Mouse (Mus musculus): ENCODE results near the gene Frmd4b. TPM values are rescaled to one million over a fixed set of nuclear protein-coding genes. Genes with fewer than 3 reads are reported as not detected.

Frmd4b gene
- polyA plus RNA-seq, 1 experiment from 2014 or later, result 21.5 TPM

GRCm38 (mm10) chr6:97555637-97556036 is 61.7 kb downstream of the Frmd4b start:
- H3K27me3 ChIP-seq, result peaks cover 24% of the 10 kb centered on the region
- POLR2A ChIA-PET, result no interaction called here
- CTCF ChIA-PET, result interaction anchor here (0.9 to 1.0 kb wide), 2 partner anchors 21 to 25 kb away, joined by 3 to 4 read pairs; no protein-coding TSS in a partner anchor
- in situ Hi-C loops (cut with MboI; ENCODE audit: low pct_unique_long_range_greater_than_20kb), result no loop called here
- no peak for ATAC-seq
- DNase-seq (ENCODE audit: low read depth, low spot score), result no peak
- TF ChIP-seq CTCF (IDR thresholded peaks at IDR 0.05), result no peak

GRCm38 (mm10) chr6:97553431-97553830 is 63.9 kb downstream of the Frmd4b start:
- CTCF ChIA-PET, result interaction anchor here (1.1 kb wide), 1 partner anchor 11 kb away, joined by 4 read pairs; no protein-coding TSS in a partner anchor
- no peak for TF ChIP-seq CTCF (IDR thresholded peaks at IDR 0.05)
- in situ Hi-C loops (cut with MboI; ENCODE audit: low pct_unique_long_range_greater_than_20kb), result no loop called here
- DNase-seq (ENCODE audit: low read depth, low spot score) (no peak), ATAC-seq (no peak)
- H3K27me3 ChIP-seq, result peaks cover 18% of the 10 kb centered on the region
- POLR2A ChIA-PET, result no interaction called here

GRCm38 (mm10) chr6:97552573-97552972 is 64.8 kb downstream of the Frmd4b start:
- ChIA-PET POLR2A (no interaction called here), CTCF (interaction anchor here (1.1 kb wide), 1 partner anchor 11 kb away, joined by 4 read pairs; no protein-coding TSS in a partner anchor)
- in situ Hi-C loops (cut with MboI; ENCODE audit: low pct_unique_long_range_greater_than_20kb), result no loop called here
- no peak for TF ChIP-seq CTCF (IDR thresholded peaks at IDR 0.05)
- H3K27me3 ChIP-seq, result peaks cover 21% of the 10 kb centered on the region
- no peak for DNase-seq (ENCODE audit: low read depth, low spot score)
- no peak for ATAC-seq

- no peak for DNase-seq (ENCODE audit: low read depth, low spot score)
- peaks cover 26% of the 10 kb centered on the region for H3K27me3 ChIP-seq
- TF ChIP-seq CTCF (IDR thresholded peaks at IDR 0.05), result no peak
- ChIA-PET POLR2A (no interaction called here), CTCF (no interaction called here)
- in situ Hi-C loops (cut with MboI; ENCODE audit: low pct_unique_long_range_greater_than_20kb), result no loop called here
- no peak for ATAC-seq
Measured at GRCm38 (mm10) chr6:97551884-97552283, 65.5 kb downstream of the Frmd4b start.

GRCm38 (mm10) chr6:97551161-97551560 is 66.2 kb downstream of the Frmd4b start:
- ChIA-PET POLR2A (no interaction called here), CTCF (no interaction called here)
- DNase-seq (ENCODE audit: low read depth, low spot score), result no peak

GRCm38 (mm10) chr6:97540458-97540857 is 76.9 kb downstream of the Frmd4b start:
- ATAC-seq, result no peak
- CTCF ChIA-PET, result interaction anchor here (1.3 kb wide), 1 partner anchor 10 kb away, joined by 3 read pairs; no protein-coding TSS in a partner anchor
- in situ Hi-C loops (cut with MboI; ENCODE audit: low pct_unique_long_range_greater_than_20kb), result no loop called here
- no peak for DNase-seq (ENCODE audit: low read depth, low spot score)
- peaks cover 12% of the 10 kb centered on the region for H3K27me3 ChIP-seq
- POLR2A ChIA-PET, result no interaction called here
- TF ChIP-seq CTCF (IDR thresholded peaks at IDR 0.05), result no peak

More at GRCm38 (mm10) chr6:97551161-97551560, 66.2 kb downstream of the Frmd4b start:
- in situ Hi-C loops (cut with MboI; ENCODE audit: low pct_unique_long_range_greater_than_20kb), result no loop called here
- H3K27me3 ChIP-seq, result peaks cover 31% of the 10 kb centered on the region
- ATAC-seq, result no peak
- TF ChIP-seq CTCF (IDR thresholded peaks at IDR 0.05), result no peak

- DNase-seq (ENCODE audit: low read depth, low spot score) (no peak), ATAC-seq (no peak)
- POLR2A ChIA-PET, result no interaction called here
- in situ Hi-C loops (cut with MboI; ENCODE audit: low pct_unique_long_range_greater_than_20kb), result loop anchor here (10.0 kb wide), 1 partner anchor 199 kb away; no protein-coding TSS in a partner anchor
- H3K27me3 ChIP-seq, result peaks cover 23% of the 10 kb centered on the region
- no peak for TF ChIP-seq CTCF (IDR thresholded peaks at IDR 0.05)
- CTCF ChIA-PET, result no interaction called here
Measured at GRCm38 (mm10) chr6:97535763-97536445, 81.4 kb downstream of the Frmd4b start.

GRCm38 (mm10) chr6:97531043-97531442 is 86.3 kb downstream of the Frmd4b start:
- no peak for DNase-seq (ENCODE audit: low read depth, low spot score)
- in situ Hi-C loops (cut with MboI; ENCODE audit: low pct_unique_long_range_greater_than_20kb), result loop anchor here (10.0 kb wide), 1 partner anchor 204 kb away; no protein-coding TSS in a partner anchor
- no peak for TF ChIP-seq CTCF (IDR thresholded peaks at IDR 0.05)
- ChIA-PET CTCF (interaction anchor here (1.2 to 1.7 kb wide), 3 partner anchors 10 to 280 kb away, joined by 3 to 5 read pairs (median 4); no protein-coding TSS in a partner anchor), POLR2A (interaction anchor here (0.7 kb wide), 1 partner anchor 12 kb away, joined by 4 read pairs; no protein-coding TSS in a partner anchor)
- ATAC-seq, result no peak
- H3K27me3 ChIP-seq, result peaks cover 41% of the 10 kb centered on the region

GRCm38 (mm10) chr6:97528961-97529680 is 88.2 kb downstream of the Frmd4b start:
- ATAC-seq, result no peak

GRCm38 (mm10) chr6:97526092-97526491 is 91.2 kb downstream of the Frmd4b start:
- DNase-seq (ENCODE audit: low read depth, low spot score) (no peak), ATAC-seq (no peak)
- peak; percentile 92 for TF ChIP-seq CTCF (IDR thresholded peaks at IDR 0.05)
- H3K27me3 ChIP-seq, result peaks cover 19% of the 10 kb centered on the region
- in situ Hi-C loops (cut with MboI; ENCODE audit: low pct_unique_long_range_greater_than_20kb), result no loop called here
- CTCF ChIA-PET, result interaction anchor here (0.7 to 6.2 kb wide), 10 partner anchors 9 to 281 kb away, joined by 3 to 54 read pairs (median 4); no protein-coding TSS in a partner anchor
- POLR2A ChIA-PET, result no interaction called here

More at GRCm38 (mm10) chr6:97528961-97529680, 88.2 kb downstream of the Frmd4b start:
- POLR2A ChIA-PET, result no interaction called here
- DNase-seq (ENCODE audit: low read depth, low spot score), result no peak
- no peak for TF ChIP-seq CTCF (IDR thresholded peaks at IDR 0.05)
- peaks cover 35% of the 10 kb centered on the region for H3K27me3 ChIP-seq
- in situ Hi-C loops (cut with MboI; ENCODE audit: low pct_unique_long_range_greater_than_20kb), result no loop called here
- CTCF ChIA-PET, result no interaction called here

Data from Patski (cell line).